Mouse (Mus musculus) 416B (cell line): Measurements from ENCODE around the gene Olfr476.
"Not testable (repeated sequence)": the region's sequence is repeated elsewhere in the genome, so short reads cannot be mapped to it uniquely, and the experiment has no call there.

Experiments
- DNase-seq: peaks from one replicate; pipeline ENCODE4 v3.0.0; 2011; ENCODE audit warnings: low read depth

Olfr476 gene

DNA sequence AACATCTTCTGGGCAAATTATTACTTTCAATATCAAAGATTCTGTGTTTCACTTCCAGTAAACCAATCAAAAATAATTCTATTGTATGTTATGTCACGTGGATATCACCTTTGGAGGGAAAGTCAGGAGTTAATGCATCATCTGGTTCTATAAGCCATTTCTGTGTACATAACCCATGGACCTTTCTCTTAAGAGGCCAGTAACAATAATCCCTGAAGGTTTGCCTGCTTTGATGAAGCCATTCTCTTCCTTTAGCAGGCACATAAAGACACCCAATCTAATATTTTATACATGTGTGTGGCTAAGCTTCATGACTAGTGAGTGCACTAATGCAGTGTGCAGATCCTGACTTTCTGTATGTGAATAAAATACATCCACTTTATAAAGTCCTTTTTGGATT lies at the start of gene Olfr476:
TSS of gene Olfr476 (plus strand) at position 301 of the 400 bp plus-strand sequence.
- DNase-seq: no peak

- no peak for DNase-seq
These were observed 34.5 kb upstream of the Olfr476 start, which contains the start of gene Olfr473 for GRCm38 (mm10) chr7:107930146-107930545. Gene Olfr473 (plus strand): TSS chr7:107930446.

DNA sequence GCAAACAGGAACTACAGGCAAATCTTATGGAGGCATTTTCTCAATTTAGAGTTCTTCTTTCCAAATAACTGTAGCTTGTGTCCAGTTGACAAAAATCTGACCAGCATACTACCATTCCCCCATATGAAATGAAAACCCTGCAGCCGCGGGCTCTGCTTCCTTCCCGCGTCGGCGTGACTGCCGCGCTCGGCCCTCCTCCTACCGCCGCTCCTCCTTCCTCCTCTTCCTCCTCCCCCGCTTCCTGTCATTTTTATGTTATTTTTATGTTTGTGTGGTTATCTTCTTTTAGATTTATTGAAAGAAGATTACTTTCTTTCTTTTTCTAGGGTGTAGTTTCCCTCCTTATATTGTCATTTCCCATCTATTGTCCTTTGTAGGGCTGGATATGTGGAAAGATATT lies 12.1 kb upstream of the Olfr476 start:
- not testable (repeated sequence) for DNase-seq

GRCm38 (mm10) chr7:107954343-107954742 lies 10.3 kb upstream of the Olfr476 start, which contains the start of gene Olfr474:
Gene Olfr474 (plus strand): TSS chr7:107954643.
- no peak for DNase-seq

DNA sequence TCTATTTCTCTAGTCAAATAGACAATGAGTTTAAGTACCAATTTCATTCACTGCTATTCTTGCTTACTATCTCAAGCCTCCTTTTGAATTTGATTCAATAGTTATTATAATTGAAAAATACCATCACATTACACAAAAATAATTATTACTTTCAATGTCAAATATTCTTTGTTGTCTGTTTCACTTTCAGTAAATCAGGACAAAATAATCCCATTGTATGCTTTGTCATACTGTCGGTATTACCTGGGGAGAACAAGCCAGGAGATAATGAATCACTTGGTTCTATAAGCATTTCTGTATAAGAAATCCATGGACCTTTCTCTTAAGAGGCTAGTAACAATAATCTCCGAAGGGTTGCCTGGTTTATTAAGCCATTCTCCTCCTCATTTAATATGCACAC lies 21.8 kb downstream of the Olfr476 start, which contains the start of gene Olfr477:
TSS of gene Olfr477 (plus strand) at position 301 of the 400 bp plus-strand sequence.
- DNase-seq: no peak

GRCm38 (mm10) chr7:108014256-108014655 lies 49.7 kb downstream of the Olfr476 start:
- DNase-seq: not testable (repeated sequence)
